Mouse (Mus musculus) limb, embryonic 14.5 days (tissue): ENCODE results near the gene Batf3. TPM values are rescaled to one million over a fixed set of nuclear protein-coding genes. Genes with fewer than 3 reads are reported as not detected.

Experiments
- ATAC-seq: fragments of 200-750 bp; cut with Nextera tagmentation; 2 replicates; pipeline ENCODE4 v1.8.0; 2017; ENCODE audit warnings: low read depth, moderate number of reproducible peaks, moderate TSS enrichment; ENCODE audit not compliant: low FRiP score
- DNase-seq: peaks from one replicate; pipeline ENCODE4 v3.0.0-alpha.2; 2015; ENCODE audit warnings: low spot score
- H3K27ac ChIP-seq: fragments of 300-500 bp; sonication (generic); replicated peaks from 2 replicates; pipeline ENCODE4 v1.5.1; 2014; ENCODE audit warnings: low read depth, mild to moderate bottlenecking, low read length, moderate library complexity, mixed read lengths
- H3K27me3 ChIP-seq: fragments of 300-500 bp; sonication (generic); 2 replicates; pipeline ENCODE4 v1.6.1; 2014; ENCODE audit warnings: low read length, mixed read lengths; ENCODE audit not compliant: control insufficient read depth, insufficient read depth
- H3K36me3 ChIP-seq: fragments of 300-500 bp; sonication (generic); 2 replicates; pipeline ENCODE4 v1.6.1; 2014; ENCODE audit warnings: mild to moderate bottlenecking, low read length, moderate library complexity, mixed read lengths; ENCODE audit not compliant: control insufficient read depth, insufficient read depth
- H3K4me1 ChIP-seq: fragments of 300-500 bp; sonication (generic); 2 replicates; pipeline ENCODE4 v1.6.1; 2014; ENCODE audit warnings: antibody characterized with exemption, low read length, mixed read lengths; ENCODE audit not compliant: control insufficient read depth, insufficient read depth
- H3K4me2 ChIP-seq: fragments of 300-500 bp; sonication (generic); replicated peaks from 2 replicates; pipeline ENCODE4 v1.6.1; 2014; ENCODE audit warnings: low read depth, mild to moderate bottlenecking, low read length, moderate library complexity; ENCODE audit not compliant: severe bottlenecking
- H3K4me3 ChIP-seq: fragments of 300-500 bp; sonication (generic); replicated peaks from 2 replicates; pipeline ENCODE4 v1.5.1; 2014; ENCODE audit warnings: low read length
- H3K9ac ChIP-seq: fragments of 300-500 bp; sonication (generic); 2 replicates; pipeline ENCODE4 v1.6.1; 2014; ENCODE audit warnings: mild to moderate bottlenecking, low read depth, low read length, moderate library complexity; ENCODE audit not compliant: severe bottlenecking
- H3K9me3 ChIP-seq: fragments of 300-500 bp; sonication (generic); 2 replicates; pipeline ENCODE4 v1.6.1; 2016; ENCODE audit warnings: low read length; ENCODE audit not compliant: control insufficient read depth
- POLR2A ChIP-seq: fragments of 200-500 bp; IDR thresholded peaks from 2 replicates; pipeline ENCODE4 v1.8.0; 2012; ENCODE audit warnings: inconsistent platforms, mild to moderate bottlenecking, moderate library complexity, borderline replicate concordance; ENCODE audit not compliant: insufficient read depth, insufficient read length; ENCODE audit errors: extremely low read depth
- WGBS: fragments of 180-500 bp; shearing (Covaris S2); extraction: QIAGEN DNeasy Blood & Tissue Kit; methylation state at CpG from one replicate; pipeline ENCODE4 v1.1.7; 2014; 5-methylcytosine and 5-hydroxymethylcytosine counted together
- polyA plus RNA-seq, 2 experiments: library from polyadenylated mRNA; depleted of rRNA in 1 of 2; stranded (reverse) in 1 of 2; unstranded in 1 of 2; fragments of >200 nt; fragmentation: Nextera tagmentation in 1 of 2; extraction: Ambion mirVana in 1 of 2; gene quantifications; 2 replicates each; pipeline versions ENCODE4 v1.2.1 to v1.2.3; 2012 to 2014

Gene Batf3
- polyA plus RNA-seq, 2 experiments: 11.2 to 16.1 TPM

GRCm38 (mm10) chr1:191122744-191123143, 25.1 kb downstream of the Batf3 start:
- H3K27me3 ChIP-seq: no peaks in the 10 kb centered on the region
- no peaks in the 10 kb centered on the region for H3K4me1 ChIP-seq
- no peak for TF ChIP-seq POLR2A
- DNase-seq: no peak
- no peak for ATAC-seq
- no peak overlapping the region for H3K4me2 ChIP-seq
- 78% methylated on average over 3 of the region's 3 CpGs for WGBS
- H3K27ac ChIP-seq: no peak overlapping the region
- H3K36me3 ChIP-seq: no peaks in the 10 kb centered on the region
- no peak overlapping the region for H3K9ac ChIP-seq
- H3K9me3 ChIP-seq: no peaks in the 10 kb centered on the region
- H3K4me3 ChIP-seq: no peak overlapping the region

- no peak overlapping the region for H3K27ac ChIP-seq
- 72% methylated on average over 2 of the region's 2 CpGs for WGBS
- no peak for DNase-seq
Observed at GRCm38 (mm10) chr1:191123696-191124095, 26.0 kb downstream of the Batf3 start.

GRCm38 (mm10) chr1:191124288-191124687, 26.6 kb downstream of the Batf3 start:
- H3K27ac ChIP-seq: no peak overlapping the region
- H3K4me1 ChIP-seq: no peaks in the 10 kb centered on the region
- no peak overlapping the region for H3K4me2 ChIP-seq
- H3K4me3 ChIP-seq: no peak overlapping the region
- no peaks in the 10 kb centered on the region for H3K36me3 ChIP-seq
- DNase-seq (no peak), ATAC-seq (no peak)
- WGBS: 70% methylated on average over 4 of the region's 4 CpGs
- no peaks in the 10 kb centered on the region for H3K27me3 ChIP-seq
- no peak overlapping the region for H3K9ac ChIP-seq
- no peaks in the 10 kb centered on the region for H3K9me3 ChIP-seq
- TF ChIP-seq POLR2A: no peak

More at GRCm38 (mm10) chr1:191123696-191124095, 26.0 kb downstream of the Batf3 start:
- Histone ChIP-seq H3K36me3 (no peaks in the 10 kb centered on the region), H3K4me1 (no peaks in the 10 kb centered on the region), H3K27me3 (no peaks in the 10 kb centered on the region), H3K4me3 (no peak overlapping the region), H3K9ac (no peak overlapping the region), H3K9me3 (no peaks in the 10 kb centered on the region), H3K4me2 (no peak overlapping the region)
- no peak for ATAC-seq
- TF ChIP-seq POLR2A: no peak

- no peaks in the 10 kb centered on the region for H3K36me3 ChIP-seq
- no peak overlapping the region for H3K27ac ChIP-seq
- DNase-seq (peak; percentile 54), ATAC-seq (peak; percentile 65)
- peak overlapping the region; percentile 57 for H3K4me2 ChIP-seq
- no peak for TF ChIP-seq POLR2A
- peak overlapping the region; percentile 48; the same call in 1 of the 2 replicates for H3K9ac ChIP-seq
- H3K9me3 ChIP-seq: no peaks in the 10 kb centered on the region
- H3K27me3 ChIP-seq: no peaks in the 10 kb centered on the region
- no peaks in the 10 kb centered on the region for H3K4me1 ChIP-seq
- peak overlapping the region; percentile 33 for H3K4me3 ChIP-seq
- 14% methylated on average over 38 of the region's 38 CpGs for WGBS
Observed at GRCm38 (mm10) chr1:191125811-191126638, 28.4 kb downstream of the Batf3 start.

DNA sequence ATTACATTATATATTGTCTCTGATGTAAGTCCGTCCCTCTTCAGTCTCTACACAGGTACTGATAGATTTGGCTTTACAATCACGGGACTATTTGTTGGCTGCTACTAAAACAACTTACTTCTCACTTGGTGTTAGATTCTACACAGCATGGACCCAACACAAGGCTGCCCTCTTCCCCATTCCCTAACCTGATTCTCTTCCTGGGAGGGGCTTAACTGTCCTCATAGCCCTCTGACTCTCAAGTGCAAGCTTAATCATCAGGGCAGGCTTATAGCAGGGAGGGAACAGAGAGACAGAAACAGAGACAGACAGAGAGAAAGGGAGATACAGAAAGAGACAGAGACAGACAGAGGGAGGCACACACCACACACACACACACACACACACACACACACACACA, 34.0 kb downstream of the Batf3 start:
- TF ChIP-seq POLR2A: no peak
- H3K9ac ChIP-seq: no peak overlapping the region
- H3K4me2 ChIP-seq: no peak overlapping the region
- H3K27ac ChIP-seq: no peak overlapping the region
- DNase-seq (no peak), ATAC-seq (no peak)
- no peak overlapping the region for H3K4me3 ChIP-seq
- no peaks in the 10 kb centered on the region for H3K36me3 ChIP-seq
- no peaks in the 10 kb centered on the region for H3K4me1 ChIP-seq
- H3K27me3 ChIP-seq: no peaks in the 10 kb centered on the region
- no peaks in the 10 kb centered on the region for H3K9me3 ChIP-seq
- WGBS: 88% methylated on average over 2 of the region's 2 CpGs
